Mouse (Mus musculus) erythroblast, adult 5-6 weeks (primary cell): ENCODE measurements at regions not wholly inside any gene's neighbourhood (a gene's known extent, or its start where the extent isn't known, plus 50 kb on each side); places are given as distances from the start of the nearest gene placed in this dataset.

Experiments
- ATAC-seq: replicated peaks from 2 replicates; pipeline ENCODE4 v1.8.0; 2016; ENCODE audit warnings: moderate number of reproducible peaks, mild to moderate bottlenecking, moderate TSS enrichment, inconsistent platforms; ENCODE audit not compliant: poor library complexity, low FRiP score, severe bottlenecking

DNA sequence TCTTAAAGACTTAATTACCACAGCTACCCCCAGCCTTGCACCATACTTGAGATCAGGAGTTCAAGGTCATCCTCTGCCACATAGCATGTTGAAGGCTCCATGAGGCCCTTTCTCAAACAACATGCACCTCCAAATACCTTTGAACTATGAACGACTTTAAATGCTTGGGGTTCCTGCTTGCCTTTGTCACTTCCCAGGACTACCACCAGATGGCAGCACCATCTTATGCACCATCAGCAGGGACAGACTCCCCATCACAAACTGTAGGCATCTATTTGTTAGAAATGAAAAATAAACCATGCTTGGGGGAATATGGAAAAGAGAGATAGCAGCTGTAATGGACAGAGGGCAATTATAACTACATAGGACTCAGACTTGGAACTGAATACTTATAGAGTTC, 51.9 kb upstream of the Sh3gl3 start:
- ATAC-seq: 0 out of 2 replicates have a peak, but pooled peaks have one; percentile 46
